Comparison of ENCODE assay signal across 7 mouse cellular contexts in the genomic region with DNA sequence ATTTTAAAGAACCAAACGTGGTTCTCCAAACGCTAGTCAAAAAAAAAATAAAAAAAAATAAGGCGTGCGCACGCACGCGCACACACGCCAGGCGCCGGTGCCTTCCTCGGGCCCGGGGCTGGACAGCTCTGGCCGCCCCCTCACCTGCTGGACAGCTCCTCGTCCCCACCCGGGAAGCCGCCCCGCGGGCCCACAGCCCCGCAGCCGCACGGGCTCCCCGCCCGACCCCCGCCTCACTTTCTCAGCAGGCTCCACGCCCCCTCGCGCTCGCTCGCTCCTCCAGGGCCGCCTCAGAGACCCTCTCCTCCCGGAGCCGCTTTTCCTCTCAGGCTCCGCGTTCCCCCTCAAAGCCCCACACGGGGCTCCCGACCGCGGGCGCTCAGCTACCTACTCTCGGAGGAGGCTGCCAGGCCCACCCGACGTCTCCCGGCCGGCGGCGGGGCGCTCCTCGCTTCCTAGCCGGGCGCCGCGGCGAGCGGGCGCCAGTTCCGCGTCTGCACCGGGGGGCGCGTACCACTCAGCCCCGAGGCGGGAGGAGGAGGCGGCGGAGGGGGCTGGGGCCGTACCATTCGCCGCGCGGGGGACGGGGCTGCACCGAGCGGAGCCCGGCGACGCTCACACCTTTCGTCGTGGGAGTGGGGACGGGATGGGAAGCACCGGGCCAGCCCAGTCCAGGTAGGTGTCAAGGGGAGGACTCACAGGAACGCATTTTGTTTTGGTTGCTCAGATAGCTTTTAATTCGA. TPM values are rescaled to one million over a fixed set of nuclear protein-coding genes. Genes with fewer than 3 reads are reported as not detected.
DNase-seq lines count a peak whose midpoint lies in the region; ATAC-seq and TF ChIP-seq lines count a peak whose summit lies in the region.

No protein-coding gene starts in this region.

- no peaks in the 10 kb centered on the region for H3K27me3 ChIP-seq in limb, embryonic 11.5 days (ENCODE audit: control insufficient read depth, insufficient read depth, low read length)
- no peaks in the 10 kb centered on the region for H3K27me3 ChIP-seq in midbrain, embryonic 11.5 days (ENCODE audit: control insufficient read depth, insufficient read depth, low read length)
- H3K27me3 ChIP-seq in small intestine, adult 2 months (ENCODE audit: control insufficient read depth, insufficient read depth, low read length): no peaks in the 10 kb centered on the region

- H3K4me1 ChIP-seq in limb, embryonic 11.5 days (ENCODE audit: control insufficient read depth, insufficient read depth, low read length): peaks cover 4% of the 10 kb centered on the region
- peaks cover 17% of the 10 kb centered on the region for H3K4me1 ChIP-seq in midbrain, embryonic 11.5 days (ENCODE audit: control insufficient read depth, insufficient read depth, low read length)
- peaks cover 13% of the 10 kb centered on the region for H3K4me1 ChIP-seq in small intestine, adult 2 months (ENCODE audit: control insufficient read depth, insufficient read depth, insufficient read length, low read length)

- peak overlapping the region; percentile 58; the same call in 1 of the 2 replicates for H3K27ac ChIP-seq in limb, embryonic 11.5 days (replicated peaks; ENCODE audit: low read depth, low read length)
- H3K27ac ChIP-seq in midbrain, embryonic 11.5 days (ENCODE audit: low read depth, low read length): peak overlapping the region; percentile 71
- peak overlapping the region; percentile 66 for H3K27ac ChIP-seq in small intestine, adult 2 months (ENCODE audit: insufficient read depth, low read depth, low read length)

- peaks cover 2% of the 10 kb centered on the region; the same call in 1 of the 2 replicates for H3K36me3 ChIP-seq in limb, embryonic 11.5 days (ENCODE audit: control insufficient read depth, insufficient read depth, low read length)
- peaks cover 3% of the 10 kb centered on the region; the same call in 1 of the 2 replicates for H3K36me3 ChIP-seq in midbrain, embryonic 11.5 days (ENCODE audit: control insufficient read depth, insufficient read depth, low read length)
- H3K36me3 ChIP-seq in small intestine, adult 2 months (ENCODE audit: control insufficient read depth, insufficient read depth, low read length): peaks cover 12% of the 10 kb centered on the region

- WGBS in limb, embryonic 11.5 days: under 1% methylated on average over 79 of the region's 81 CpGs
- WGBS in midbrain, embryonic 11.5 days: under 1% methylated on average over 70 of the region's 81 CpGs
- WGBS in small intestine, adult 2 months: under 1% methylated on average over 79 of the region's 81 CpGs

- peak overlapping the region; percentile 84 for H3K4me3 ChIP-seq in limb, embryonic 11.5 days (ENCODE audit: low read depth, low read length)
- H3K4me3 ChIP-seq in midbrain, embryonic 11.5 days (ENCODE audit: low read depth, low read length): peak overlapping the region; percentile 91
- H3K4me3 ChIP-seq in small intestine, adult 2 months (ENCODE audit: low read depth, low read length): peak overlapping the region; percentile 82

- peak; percentile 82 for DNase-seq in T-cell, adult 2 months (ENCODE audit: low spot score)
- DNase-seq in cerebellum, postnatal 14 days: peak; percentile 95 to 96
- peak; percentile 59 to 80 for DNase-seq in frontal cortex, postnatal 25 days (ENCODE audit: low spot score in 2 of 2)
- DNase-seq in limb, embryonic 11.5 days (ENCODE audit: low spot score): peak; percentile 87
- DNase-seq in midbrain, embryonic 11.5 days (ENCODE audit: low spot score, missing footprints): peak; percentile 99

- TF ChIP-seq CTCF in small intestine, adult 2 months (IDR thresholded peaks at IDR 0.05; ENCODE audit: extremely low read depth, insufficient read length, insufficient replicate concordance, low read depth, low read length): no peak

- H3K9me3 ChIP-seq in limb, embryonic 11.5 days (ENCODE audit: control insufficient read depth, low read length): no peaks in the 10 kb centered on the region
- no peaks in the 10 kb centered on the region for H3K9me3 ChIP-seq in midbrain, embryonic 11.5 days (ENCODE audit: control insufficient read depth, low read length)

- ATAC-seq in inflammation-experienced regulatory T-cells, adult 6 months: peak; percentile 66
- peak; percentile 95 for ATAC-seq in limb, embryonic 11.5 days (ENCODE audit: insufficient number of reproducible peaks, low FRiP score, low TSS enrichment, low read depth)
- peak; percentile 96 for ATAC-seq in midbrain, embryonic 11.5 days (ENCODE audit: low FRiP score)

- peak overlapping the region; percentile 71 for H3K9ac ChIP-seq in limb, embryonic 11.5 days (ENCODE audit: low read length)
- H3K9ac ChIP-seq in midbrain, embryonic 11.5 days (ENCODE audit: low read length): peak overlapping the region; percentile 79

- peak; percentile 25; the same call in 1 of the 2 replicates for TF ChIP-seq POLR2A in small intestine, adult 2 months (IDR thresholded peaks at IDR 0.05; ENCODE audit: low read depth, low read length)

- peak overlapping the region; percentile 80 for H3K4me2 ChIP-seq in limb, embryonic 11.5 days (ENCODE audit: low read depth, severe bottlenecking)
- peak overlapping the region; percentile 75 for H3K4me2 ChIP-seq in midbrain, embryonic 11.5 days

RNA-seq across cellular contexts. Expression of gene Madd, which starts 1.1 kb away (rescaled TPM):
- 10 to 100 TPM; 58.0 to 78.6 (median 69.2) TPM for polyA plus RNA-seq in inflammation-experienced regulatory T-cells, adult 6 months (2017; shearing (Covaris generic))
- polyA plus RNA-seq in limb, embryonic 11.5 days (2014; fragmentation: Nextera tagmentation; extraction: Ambion mirVana): 6.8 and 8.1 TPM in 2 replicates
- polyA plus RNA-seq in midbrain, embryonic 11.5 days (2014; fragmentation: Nextera tagmentation; extraction: Ambion mirVana): 16.9 and 17.3 TPM in 2 replicates
- 6.8 and 12.2 TPM in 2 replicates for polyA plus RNA-seq in small intestine, adult 2 months (2012; rRNA removed)

RNA-seq across cellular contexts. Expression of gene Nr1h3, which starts 20.1 kb away (rescaled TPM):
- 1 to 10 TPM in 2 of 3 experiments, under 1 TPM in 1; 0.33 to 2.8 (median 1.4) TPM for polyA plus RNA-seq in inflammation-experienced regulatory T-cells, adult 6 months (2017; shearing (Covaris generic))
- polyA plus RNA-seq in limb, embryonic 11.5 days (2014; fragmentation: Nextera tagmentation; extraction: Ambion mirVana): 1.1 and 2.0 TPM in 2 replicates
- 1.7 and 1.9 TPM in 2 replicates for polyA plus RNA-seq in midbrain, embryonic 11.5 days (2014; fragmentation: Nextera tagmentation; extraction: Ambion mirVana)
- polyA plus RNA-seq in small intestine, adult 2 months (2012; rRNA removed): 39.6 and 126 TPM in 2 replicates

RNA-seq across cellular contexts. Expression of gene Acp2, which starts 20.1 kb away (rescaled TPM):
- 10 to 100 TPM; 13.3 to 18.2 (median 15.0) TPM for polyA plus RNA-seq in inflammation-experienced regulatory T-cells, adult 6 months (2017; shearing (Covaris generic))
- polyA plus RNA-seq in limb, embryonic 11.5 days (2014; fragmentation: Nextera tagmentation; extraction: Ambion mirVana): 32.0 and 33.2 TPM in 2 replicates
- polyA plus RNA-seq in midbrain, embryonic 11.5 days (2014; fragmentation: Nextera tagmentation; extraction: Ambion mirVana): 34.6 and 38.8 TPM in 2 replicates
- 12.5 and 24.7 TPM in 2 replicates for polyA plus RNA-seq in small intestine, adult 2 months (2012; rRNA removed)

RNA-seq across cellular contexts. Expression of gene Ddb2, which starts 54.2 kb away (rescaled TPM):
- 10 to 100 TPM; 56.2 to 82.8 (median 75.2) TPM for polyA plus RNA-seq in inflammation-experienced regulatory T-cells, adult 6 months (2017; shearing (Covaris generic))
- 16.3 and 18.5 TPM in 2 replicates for polyA plus RNA-seq in limb, embryonic 11.5 days (2014; fragmentation: Nextera tagmentation; extraction: Ambion mirVana)
- polyA plus RNA-seq in midbrain, embryonic 11.5 days (2014; fragmentation: Nextera tagmentation; extraction: Ambion mirVana): 7.9 and 8.2 TPM in 2 replicates
- 2.1 and 3.3 TPM in 2 replicates for polyA plus RNA-seq in small intestine, adult 2 months (2012; rRNA removed)

Comparison
In these comparisons a context has a peak if more than half of its experiments do, and no peak if none do; other contexts are left out.
1. Peak in every context shown above with its lines: DNase-seq, ATAC-seq, H3K4me3 ChIP-seq and H3K27ac ChIP-seq.
2. RNA of gene Nr1h3, which starts 20.1 kb away (polyA plus RNA-seq): 39.6 to 126 TPM in small intestine, adult 2 months; 1.1 to 2.0 TPM in limb, embryonic 11.5 days, 1.7 to 1.9 TPM in midbrain, embryonic 11.5 days and 0.33 to 2.8 TPM in inflammation-experienced regulatory T-cells, adult 6 months; every median in the first group is over 10 times any median in the second.